Mouse (Mus musculus) embryonic facial prominence, embryonic 11.5 days (tissue): ENCODE results near the gene Tln2. TPM values are rescaled to one million over a fixed set of nuclear protein-coding genes. Genes with fewer than 3 reads are reported as not detected.

Source experiments
- ATAC-seq: fragments of 200-750 bp; cut with Nextera tagmentation; replicated peaks from 2 replicates; pipeline ENCODE4 v1.8.0; 2017; ENCODE audit warnings: low read depth; ENCODE audit not compliant: insufficient number of reproducible peaks, low FRiP score, low TSS enrichment
- DNase-seq: peaks from one replicate; pipeline ENCODE4 v3.0.0-alpha.2; 2015; ENCODE audit warnings: low spot score
- H3K27ac ChIP-seq: fragments of 300-500 bp; sonication (generic); replicated peaks from 2 replicates; pipeline ENCODE4 v1.5.1; 2014; ENCODE audit warnings: mild to moderate bottlenecking, low read depth, low read length, control low read depth
- H3K27me3 ChIP-seq: fragments of 300-500 bp; sonication (generic); 2 replicates; pipeline ENCODE4 v1.6.1; 2014; ENCODE audit warnings: mild to moderate bottlenecking, low read length, moderate library complexity, mixed read lengths; ENCODE audit not compliant: control insufficient read depth, insufficient read depth
- H3K36me3 ChIP-seq: fragments of 300-500 bp; sonication (generic); replicated peaks from 2 replicates; pipeline ENCODE4 v1.6.1; 2014; ENCODE audit warnings: low read depth, mild to moderate bottlenecking, low read length, moderate library complexity, mixed read lengths; ENCODE audit not compliant: control insufficient read depth, insufficient read depth
- H3K4me1 ChIP-seq: fragments of 300-500 bp; sonication (generic); 2 replicates; pipeline ENCODE4 v1.6.1; 2014; ENCODE audit warnings: low read length, mixed read lengths; ENCODE audit not compliant: control insufficient read depth, insufficient read depth
- H3K4me2 ChIP-seq: fragments of 300-500 bp; sonication (generic); 2 replicates; pipeline ENCODE4 v1.6.1; 2014; ENCODE audit warnings: low read depth, mild to moderate bottlenecking, control low read depth, low read length, moderate library complexity
- H3K4me3 ChIP-seq: fragments of 300-500 bp; sonication (generic); 2 replicates; pipeline ENCODE4 v1.5.1; 2014; ENCODE audit warnings: low read depth, low read length, control low read depth
- H3K9ac ChIP-seq: fragments of 300-500 bp; sonication (generic); replicated peaks from 2 replicates; pipeline ENCODE4 v1.6.1; 2014; ENCODE audit warnings: mild to moderate bottlenecking, control low read depth, low read length
- H3K9me3 ChIP-seq: fragments of 300-500 bp; sonication (generic); replicated peaks from 2 replicates; pipeline ENCODE4 v1.6.1; 2016; ENCODE audit warnings: mild to moderate bottlenecking, low read length, inconsistent platforms, mixed read lengths; ENCODE audit not compliant: control insufficient read depth
- WGBS: fragments of 180-500 bp; shearing (Covaris S2); extraction: QIAGEN DNeasy Blood & Tissue Kit; methylation state at CpG from one replicate; pipeline ENCODE4 v1.1.7; 2014; 5-methylcytosine and 5-hydroxymethylcytosine counted together
- polyA plus RNA-seq: library from polyadenylated mRNA; unstranded; fragments of >200 nt; fragmentation: Nextera tagmentation; extraction: Ambion mirVana; gene quantifications from 2 replicates; pipeline ENCODE4 v1.2.1, GENCODE M21; 2014

The Tln2 gene
- polyA plus RNA-seq, 1 experiment from 2014 or later: 25.3 TPM

DNA sequence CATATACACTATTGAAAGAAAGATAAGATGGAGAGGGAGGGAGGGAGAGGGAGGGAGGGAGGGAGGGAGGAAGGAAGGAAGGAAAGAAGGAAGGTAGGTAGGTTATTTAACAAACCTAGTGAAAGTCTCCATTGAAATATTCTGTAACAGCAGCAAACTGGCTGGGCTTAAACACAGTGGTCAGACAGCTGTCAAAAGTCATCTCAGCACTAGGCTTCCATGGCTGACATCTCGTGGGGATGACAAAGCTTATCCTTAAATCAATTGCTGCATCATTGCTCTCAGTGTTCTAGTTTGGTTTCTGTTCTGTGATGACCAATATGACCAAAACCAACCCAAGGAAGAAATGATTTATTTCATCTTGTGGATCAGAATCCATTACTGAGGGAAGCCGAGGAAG, 376.0 kb downstream of the Tln2 start:
- Histone ChIP-seq H3K36me3 (no peaks in the 10 kb centered on the region), H3K9me3 (no peaks in the 10 kb centered on the region; the same call in 1 of the 2 replicates), H3K4me3 (no peak overlapping the region), H3K9ac (no peak overlapping the region), H3K27me3 (no peaks in the 10 kb centered on the region), H3K27ac (no peak overlapping the region), H3K4me2 (no peak overlapping the region), H3K4me1 (0 out of 2 replicates have a peak, but pooled peaks cover 3% of the 10 kb centered on the region)
- DNase-seq: no peak
- ATAC-seq: no peak
- 90% methylated on average over 2 of the region's 2 CpGs for WGBS

- H3K9ac ChIP-seq: no peak overlapping the region
- H3K27ac ChIP-seq: peak overlapping the region; percentile 0; the same call in 1 of the 2 replicates
- DNase-seq (peak; percentile 83), ATAC-seq (0 out of 2 replicates have a peak, but pooled peaks have one; percentile 23)
- H3K27me3 ChIP-seq: no peaks in the 10 kb centered on the region
- H3K9me3 ChIP-seq: no peaks in the 10 kb centered on the region
- no peak overlapping the region for H3K4me2 ChIP-seq
- H3K36me3 ChIP-seq: no peaks in the 10 kb centered on the region
- no peak overlapping the region for H3K4me3 ChIP-seq
- WGBS: 36% methylated on average over 6 of the region's 6 CpGs
- H3K4me1 ChIP-seq: 0 out of 2 replicates have a peak, but pooled peaks cover 3% of the 10 kb centered on the region
Observed at GRCm38 (mm10) chr9:67182006-67182405, 377.5 kb downstream of the Tln2 start.

GRCm38 (mm10) chr9:67178709-67179108, 380.8 kb downstream of the Tln2 start:
- WGBS: 74% methylated on average over 1 of the region's 1 CpGs
- DNase-seq (no peak), ATAC-seq (no peak)
- Histone ChIP-seq H3K9me3 (no peaks in the 10 kb centered on the region), H3K4me1 (peaks cover 3% of the 10 kb centered on the region; the same call in 1 of the 2 replicates), H3K27me3 (no peaks in the 10 kb centered on the region), H3K9ac (no peak overlapping the region), H3K4me3 (no peak overlapping the region), H3K27ac (peak overlapping the region; percentile 70), H3K4me2 (no peak overlapping the region), H3K36me3 (no peaks in the 10 kb centered on the region)

DNA sequence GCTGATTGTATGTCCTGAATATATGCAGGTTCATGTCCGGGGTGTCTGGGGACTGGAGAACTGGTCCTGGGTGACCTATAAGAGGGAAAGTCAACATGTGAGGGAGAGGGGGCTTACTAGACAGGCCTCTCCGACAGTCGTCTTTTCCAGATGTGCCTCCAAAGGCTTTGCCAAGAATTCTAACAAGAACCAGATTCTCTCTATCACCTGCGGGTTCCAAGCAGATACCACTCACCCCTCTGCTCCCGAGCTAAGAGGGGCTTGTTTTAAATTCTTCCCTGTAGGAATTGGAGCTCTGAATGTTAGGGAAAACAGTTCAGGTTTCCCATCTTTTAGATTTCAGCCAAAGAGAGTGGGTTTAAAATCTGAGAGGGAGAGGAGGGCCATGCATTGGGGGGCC, 381.3 kb downstream of the Tln2 start:
- 43% methylated on average over 5 of the region's 5 CpGs for WGBS
- Histone ChIP-seq H3K9ac (no peak overlapping the region), H3K4me1 (peaks cover 3% of the 10 kb centered on the region; the same call in 1 of the 2 replicates), H3K27me3 (no peaks in the 10 kb centered on the region), H3K27ac (peak overlapping the region; percentile 70), H3K4me3 (no peak overlapping the region), H3K4me2 (no peak overlapping the region), H3K9me3 (no peaks in the 10 kb centered on the region), H3K36me3 (no peaks in the 10 kb centered on the region)
- ATAC-seq (no peak), DNase-seq (peak; percentile 57)

- Histone ChIP-seq H3K27ac (no peak overlapping the region), H3K4me1 (no peaks in the 10 kb centered on the region; the same call in 1 of the 2 replicates), H3K36me3 (no peaks in the 10 kb centered on the region), H3K9ac (no peak overlapping the region), H3K4me2 (no peak overlapping the region), H3K9me3 (no peaks in the 10 kb centered on the region), H3K4me3 (no peak overlapping the region), H3K27me3 (no peaks in the 10 kb centered on the region)
- 82% methylated on average over 8 of the region's 8 CpGs for WGBS
- DNase-seq (no peak), ATAC-seq (no peak)
Observed at GRCm38 (mm10) chr9:67176073-67176472, 383.4 kb downstream of the Tln2 start.

GRCm38 (mm10) chr9:67173816-67174215, 385.7 kb downstream of the Tln2 start:
- H3K9me3 ChIP-seq: no peaks in the 10 kb centered on the region
- no peak overlapping the region for H3K4me2 ChIP-seq
- no peak for ATAC-seq
- no peak overlapping the region for H3K4me3 ChIP-seq
- H3K27ac ChIP-seq: no peak overlapping the region
- H3K4me1 ChIP-seq: no peaks in the 10 kb centered on the region; the same call in 1 of the 2 replicates
- DNase-seq: no peak
- no peaks in the 10 kb centered on the region for H3K27me3 ChIP-seq
- WGBS: 91% methylated on average over 6 of the region's 6 CpGs
- H3K36me3 ChIP-seq: no peaks in the 10 kb centered on the region
- H3K9ac ChIP-seq: no peak overlapping the region

DNA sequence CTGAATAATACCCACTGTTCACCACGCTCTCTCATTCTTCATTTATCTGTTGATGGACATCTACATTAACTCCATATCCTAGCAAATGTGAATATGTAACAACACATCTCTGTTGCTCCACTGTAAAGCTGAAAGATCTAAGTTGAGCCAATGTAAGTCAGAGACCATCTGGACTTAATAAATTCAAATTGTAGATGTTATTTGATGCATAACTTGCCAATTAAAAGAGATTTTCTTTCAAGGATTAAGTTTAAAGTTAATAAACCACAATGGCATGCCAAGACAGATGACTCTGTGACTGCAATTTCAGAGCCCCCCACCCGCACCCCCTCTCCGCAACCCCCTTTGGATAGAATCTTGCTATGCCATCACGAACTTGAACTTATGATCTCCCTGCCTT, 386.3 kb downstream of the Tln2 start:
- ATAC-seq (peak; percentile 46; the same call in 1 of the 2 replicates), DNase-seq (peak; percentile 61)
- Histone ChIP-seq H3K4me2 (no peak overlapping the region), H3K27me3 (no peaks in the 10 kb centered on the region), H3K9me3 (no peaks in the 10 kb centered on the region), H3K27ac (no peak overlapping the region), H3K4me3 (no peak overlapping the region), H3K36me3 (no peaks in the 10 kb centered on the region), H3K9ac (no peak overlapping the region), H3K4me1 (no peaks in the 10 kb centered on the region; the same call in 1 of the 2 replicates)
- 46% methylated on average over 4 of the region's 4 CpGs for WGBS

DNA sequence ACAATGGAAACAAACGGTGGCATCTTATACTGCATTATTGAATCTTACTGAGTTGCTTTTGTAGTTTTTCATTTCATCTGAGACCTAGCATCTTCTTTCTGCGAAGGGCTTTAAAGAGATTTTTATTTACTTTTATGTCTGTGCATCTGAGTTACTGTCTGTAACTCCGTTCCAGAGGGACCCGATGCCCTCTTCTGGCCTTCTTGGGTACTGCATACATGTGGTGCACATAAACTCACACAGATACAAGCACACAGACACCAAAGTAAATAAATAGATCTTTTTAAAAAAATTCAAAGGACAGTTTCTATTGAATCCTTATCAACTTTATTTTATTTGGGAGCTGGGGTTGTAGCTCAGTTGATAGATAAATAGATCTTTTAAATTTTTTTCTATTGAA, 388.1 kb downstream of the Tln2 start:
- DNase-seq (no peak), ATAC-seq (no peak)
- H3K36me3 ChIP-seq: no peaks in the 10 kb centered on the region
- no peak overlapping the region for H3K9ac ChIP-seq
- H3K27ac ChIP-seq: no peak overlapping the region
- no peaks in the 10 kb centered on the region for H3K27me3 ChIP-seq
- no peak overlapping the region for H3K4me3 ChIP-seq
- H3K4me1 ChIP-seq: no peaks in the 10 kb centered on the region
- H3K4me2 ChIP-seq: no peak overlapping the region
- no peaks in the 10 kb centered on the region for H3K9me3 ChIP-seq
- WGBS: 96% methylated on average over 4 of the region's 4 CpGs
